Mouse (Mus musculus) layer of hippocampus, postnatal 10 days (tissue): ENCODE measurements around the gene Per1. TPM values are rescaled to one million over a fixed set of nuclear protein-coding genes. Genes with fewer than 3 reads are reported as not detected.

Experiments
- DNase-seq, 2 experiments: peaks; one replicate each; pipeline ENCODE4 v3.0.0; 2021; ENCODE audit warnings: low spot score in 2 of 2
- total RNA-seq, 2 experiments: library from RNA; stranded (reverse); gene quantifications; 2 replicates each; pipeline ENCODE4 v1.2.3; 2021

Per1 gene
- total RNA-seq, 2 experiments from 2014 or later, result 54.4 to 67.2 TPM

DNA sequence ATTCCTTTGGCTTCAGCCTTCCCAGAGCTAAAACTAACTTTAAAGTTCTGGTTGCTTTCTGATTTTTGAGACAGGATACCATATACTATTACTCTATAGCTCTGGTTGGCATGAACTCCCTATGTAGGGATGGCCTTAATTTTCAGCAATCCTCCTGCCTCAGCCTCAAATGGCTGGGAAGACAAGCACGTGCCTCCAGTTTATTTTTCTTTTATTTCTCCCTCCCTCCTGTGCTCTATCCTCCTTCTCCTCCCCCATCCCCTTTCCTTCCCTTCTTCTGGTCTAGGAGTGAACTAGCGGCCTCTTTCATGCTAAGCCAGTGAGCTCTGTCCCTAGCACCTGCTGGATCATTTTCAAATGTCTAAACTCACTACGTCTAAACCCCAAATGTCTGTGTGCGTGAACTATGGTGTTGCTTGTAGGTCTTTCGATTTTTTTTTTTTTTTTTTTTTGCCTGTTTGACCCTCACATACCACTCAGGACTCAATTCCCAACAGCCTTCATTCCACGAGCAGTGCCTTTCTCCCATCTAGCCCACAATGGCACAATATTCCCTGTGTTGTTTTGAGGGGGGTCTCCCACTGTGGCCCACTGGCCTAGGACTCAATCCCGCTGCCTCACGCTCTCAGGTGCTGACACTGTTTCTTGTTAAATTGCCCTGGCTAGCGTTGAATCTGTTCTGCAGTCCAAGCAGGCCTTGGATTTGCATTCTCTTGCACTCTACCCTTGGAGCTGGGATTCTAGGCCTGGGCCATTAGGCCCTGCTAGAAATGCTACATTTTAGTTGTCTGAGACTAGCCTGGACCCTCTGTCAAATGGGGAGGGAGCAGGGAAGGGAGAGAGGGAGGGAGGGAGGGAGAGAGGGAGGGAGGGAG is 30.5 kb upstream of the Per1 start:
- DNase-seq, result no peak

DNA sequence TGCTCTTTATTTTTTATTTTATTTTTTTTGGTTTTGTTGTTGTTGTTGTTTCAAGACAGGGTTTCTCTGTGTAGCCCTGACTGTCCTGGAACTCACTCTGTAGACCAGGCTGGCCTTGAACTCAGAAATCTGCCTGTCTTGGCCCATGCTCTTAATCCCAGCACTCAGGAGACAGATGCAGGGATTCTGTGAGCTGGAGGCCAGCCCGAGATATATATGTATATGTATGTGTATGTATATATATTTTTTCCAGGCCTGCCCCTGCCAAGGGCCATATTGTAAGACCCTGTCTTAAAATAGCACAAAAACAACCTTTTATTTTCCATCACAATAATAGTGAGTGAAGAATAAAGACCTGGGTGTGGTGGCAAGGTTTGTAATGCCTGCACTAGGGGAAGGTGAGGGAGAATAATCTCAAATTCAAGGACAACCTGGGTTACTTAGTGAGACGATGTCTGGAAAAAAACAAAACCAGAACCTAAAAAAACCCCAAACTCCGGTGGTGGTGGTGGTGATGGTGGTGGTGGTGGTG is 29.6 kb upstream of the Per1 start:
- no peak for DNase-seq

DNA sequence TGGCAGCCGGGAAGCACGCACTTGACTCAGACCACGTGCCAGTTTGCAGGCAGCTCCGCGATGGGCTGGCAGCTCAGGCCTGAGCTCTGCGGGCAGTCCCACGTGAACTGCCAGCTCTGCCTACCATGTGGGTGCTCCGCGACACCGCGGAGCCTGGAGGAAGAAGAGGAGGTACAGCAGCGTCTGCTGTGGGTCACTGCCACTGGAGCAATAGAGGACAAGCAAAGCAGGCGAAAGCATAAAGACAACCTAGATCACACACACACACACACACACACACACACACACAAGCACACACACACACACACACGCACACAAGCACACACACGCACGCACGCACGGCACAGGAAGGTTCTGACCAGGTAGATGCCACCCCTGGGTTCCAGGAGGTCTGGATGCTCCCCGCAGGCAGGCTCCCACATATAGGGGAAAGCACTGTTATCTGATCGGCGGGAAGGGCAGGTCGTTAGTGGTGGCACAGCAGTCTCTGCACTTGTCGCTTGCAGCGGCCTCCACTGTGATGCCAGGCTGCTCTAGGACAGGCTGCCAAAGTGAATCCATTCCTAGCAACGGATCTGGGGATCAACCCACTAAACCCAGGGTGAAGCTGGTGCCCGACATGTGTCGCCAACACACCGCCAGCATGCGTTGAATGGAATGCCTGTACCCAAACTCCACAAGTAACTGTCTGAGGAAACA is 28.7 kb upstream of the Per1 start:
- DNase-seq, result peak in 1 of 2 experiments; percentile 56

DNA sequence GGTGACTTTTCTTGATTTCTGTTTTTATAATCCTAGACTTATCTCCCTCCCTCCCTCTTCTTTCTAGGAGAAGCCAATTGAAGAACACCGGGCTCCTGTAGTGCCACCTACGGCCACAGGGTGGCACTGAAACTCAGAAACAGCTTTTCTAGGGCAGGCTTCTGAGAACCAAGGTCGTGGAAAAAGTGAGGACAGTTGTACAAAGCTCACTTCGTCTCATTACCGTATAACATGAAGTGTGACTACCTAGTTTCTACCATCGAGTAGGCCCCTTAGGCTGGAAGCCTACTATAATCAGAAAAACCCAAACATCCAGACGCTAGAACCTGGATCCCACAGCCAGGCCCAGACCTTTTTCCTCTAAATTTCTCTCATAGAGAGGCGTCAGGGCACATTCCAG is 28.1 kb upstream of the Per1 start:
- DNase-seq, result peak; percentile 89 to 93

DNA sequence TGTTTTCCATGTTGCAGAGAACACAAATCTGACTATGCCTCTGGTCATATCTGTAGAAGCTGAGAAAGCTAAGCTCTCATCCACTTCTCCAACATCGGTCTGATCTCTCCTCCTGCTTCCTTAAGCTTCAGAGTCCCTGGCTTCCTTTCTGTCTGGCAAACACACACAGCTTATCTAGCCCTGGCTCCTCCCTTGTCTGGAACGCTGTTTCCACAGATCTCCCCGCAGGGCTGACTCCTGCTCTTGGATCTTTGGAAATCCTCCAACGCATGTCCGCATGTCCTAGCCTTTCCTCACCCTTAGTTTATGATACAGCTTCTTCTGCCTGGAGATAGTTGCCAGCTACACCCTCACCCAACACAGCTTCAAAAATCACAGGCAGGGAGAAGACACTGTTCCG is 27.4 kb upstream of the Per1 start:
- DNase-seq, result no peak

DNA sequence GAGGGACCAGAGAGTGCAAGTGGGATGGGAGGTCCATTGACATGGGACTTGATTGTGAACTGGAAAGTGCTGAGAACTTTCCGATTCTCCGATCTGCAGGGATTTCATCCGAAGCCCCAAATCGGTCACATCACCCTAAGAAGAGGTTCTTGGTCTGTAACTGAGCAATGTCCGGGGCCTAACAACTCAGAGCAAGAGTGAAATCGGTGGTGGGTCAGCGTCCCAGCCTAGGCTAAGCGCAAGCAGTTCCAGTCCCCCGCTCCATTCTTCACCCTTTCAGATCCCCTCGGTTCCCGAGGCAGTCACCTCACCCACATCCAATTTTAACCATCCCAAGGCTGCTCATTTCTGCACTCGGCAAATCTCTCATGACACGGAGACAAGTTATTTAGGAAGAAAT is 24.9 kb upstream of the Per1 start:
- DNase-seq, result no peak

DNA sequence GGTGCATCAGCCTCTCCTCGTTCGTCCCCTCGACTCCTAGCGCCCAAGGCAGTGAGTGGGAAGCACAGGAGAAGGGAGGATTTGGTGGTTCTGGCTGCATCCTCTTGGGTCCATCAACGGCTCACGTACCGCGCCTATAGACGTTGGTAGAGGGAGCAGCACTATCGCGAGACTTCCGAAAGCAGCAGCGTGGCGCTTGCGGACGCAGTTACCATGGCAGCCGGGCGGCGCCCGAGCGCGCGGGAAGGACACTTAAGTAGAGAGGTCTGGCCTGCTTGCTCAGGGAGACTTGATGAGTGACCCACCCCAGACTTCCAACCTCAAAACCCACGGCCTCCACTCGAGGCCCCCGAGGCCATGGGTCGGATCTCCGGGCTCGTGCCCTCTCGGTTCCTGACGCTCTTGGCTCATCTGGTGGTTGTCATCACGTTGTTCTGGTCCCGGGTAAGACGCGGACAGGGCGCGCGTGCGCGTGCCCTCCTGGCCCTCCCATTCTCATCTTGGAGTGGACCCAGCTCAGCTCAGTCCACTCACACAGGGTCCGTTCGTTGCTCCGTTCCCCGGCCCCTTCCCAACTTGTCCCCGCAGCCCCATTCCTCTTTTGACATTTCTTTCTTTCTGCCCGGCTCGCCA is 24.3 kb upstream of the Per1 start, which contains the start of gene Tmem107:
Tmem107 (plus strand) TSS at position 217 of the 633 bp plus-strand sequence.
- peak; percentile 88 to 92 for DNase-seq

DNA sequence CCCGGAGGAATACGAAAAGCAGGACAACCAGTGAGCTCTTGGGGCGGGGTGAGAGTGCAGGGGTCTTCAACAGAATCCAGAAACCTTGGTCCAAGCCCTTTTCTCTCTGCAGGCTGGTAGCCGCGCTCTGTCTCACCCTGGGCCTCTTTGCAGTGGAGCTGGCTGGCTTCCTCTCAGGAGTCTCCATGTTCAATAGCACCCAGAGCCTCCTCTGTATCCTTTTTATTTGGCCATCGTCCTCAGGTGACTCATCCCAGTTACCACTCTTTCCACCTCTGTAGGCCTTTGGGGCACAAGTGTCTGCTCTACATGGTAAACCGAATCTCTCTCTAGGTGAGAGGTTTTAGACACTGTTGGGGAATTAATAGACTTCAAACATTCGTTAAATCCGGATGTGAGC is 23.8 kb upstream of the Per1 start:
- DNase-seq, result no peak

DNA sequence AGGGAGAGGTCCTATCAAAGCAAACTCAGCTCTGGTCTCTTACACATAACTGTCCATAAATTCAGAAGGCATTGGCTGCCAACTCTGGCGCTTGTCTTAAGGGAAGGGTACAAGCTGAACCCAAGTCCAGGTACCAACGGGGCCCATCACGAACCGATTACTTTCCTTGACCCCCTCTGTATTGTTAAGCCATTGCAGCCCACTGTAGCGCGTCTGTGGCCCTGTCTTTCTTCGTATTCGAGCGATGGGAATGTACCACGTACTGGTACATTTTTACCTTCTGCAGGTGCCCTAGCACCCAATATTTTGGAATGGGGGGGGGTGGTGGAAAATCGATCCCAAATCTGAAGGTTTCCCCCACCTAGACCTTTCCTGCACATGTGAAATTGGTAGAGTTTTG is 22.8 kb upstream of the Per1 start:
- DNase-seq, result no peak

DNA sequence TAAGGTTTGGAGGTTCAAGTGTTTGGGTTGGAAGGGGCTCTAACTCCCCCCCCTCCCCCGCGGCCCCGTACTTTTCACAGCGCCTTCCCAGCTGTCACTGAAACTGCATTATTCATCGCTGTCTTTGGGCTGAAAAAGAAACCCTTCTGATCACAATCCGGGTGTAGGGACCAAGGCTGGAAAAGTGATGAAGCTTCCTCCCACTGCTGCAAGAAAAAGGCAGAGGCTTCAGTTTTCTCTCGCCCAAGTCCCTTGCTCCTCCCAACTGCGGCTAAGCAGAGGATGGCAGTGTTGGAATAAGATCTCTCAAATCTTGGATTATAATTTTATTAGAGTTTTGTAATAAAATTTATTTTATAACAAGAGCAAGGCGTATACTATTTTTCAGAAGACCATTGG is 22.4 kb upstream of the Per1 start:
- DNase-seq, result no peak

DNA sequence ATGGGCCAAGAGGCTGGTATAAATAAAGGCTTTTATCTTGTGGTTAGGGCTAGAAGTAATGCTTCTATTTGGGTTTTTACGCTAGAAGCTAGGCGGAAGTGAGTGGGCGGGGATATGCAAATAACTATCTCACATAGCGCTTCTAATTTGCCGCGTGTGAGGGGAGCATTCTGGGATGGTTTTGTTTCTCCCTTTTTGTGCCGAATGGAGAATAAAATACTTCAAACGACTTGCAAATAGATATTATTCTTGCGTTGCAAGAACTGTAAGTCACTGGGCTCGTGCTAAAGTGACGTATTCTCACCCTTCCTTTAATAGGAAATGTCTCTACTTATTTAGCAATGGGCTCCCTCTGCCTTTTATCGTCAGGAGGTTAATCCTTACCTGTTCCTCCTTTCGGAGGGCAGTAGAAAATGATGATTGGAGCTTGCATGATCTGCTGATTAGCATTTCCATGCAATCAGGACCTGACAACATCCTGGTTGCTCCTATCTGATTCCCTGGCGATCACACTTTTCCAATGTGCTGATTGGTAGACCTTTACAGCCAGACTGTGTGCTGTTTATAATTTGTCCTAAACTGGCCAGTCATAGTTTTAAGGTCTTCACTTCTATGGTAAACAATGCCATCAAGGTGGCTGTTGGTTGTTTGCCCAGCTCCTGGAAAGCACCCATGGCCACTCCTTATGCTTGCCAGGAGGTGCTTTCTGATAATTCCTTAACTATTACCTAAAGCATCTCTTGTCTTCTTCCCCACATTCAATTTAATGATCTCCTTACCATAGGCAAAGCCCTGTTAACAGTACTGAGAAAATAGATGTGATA is 21.7 kb upstream of the Per1 start:
- peak; percentile 77 to 83 for DNase-seq

DNA sequence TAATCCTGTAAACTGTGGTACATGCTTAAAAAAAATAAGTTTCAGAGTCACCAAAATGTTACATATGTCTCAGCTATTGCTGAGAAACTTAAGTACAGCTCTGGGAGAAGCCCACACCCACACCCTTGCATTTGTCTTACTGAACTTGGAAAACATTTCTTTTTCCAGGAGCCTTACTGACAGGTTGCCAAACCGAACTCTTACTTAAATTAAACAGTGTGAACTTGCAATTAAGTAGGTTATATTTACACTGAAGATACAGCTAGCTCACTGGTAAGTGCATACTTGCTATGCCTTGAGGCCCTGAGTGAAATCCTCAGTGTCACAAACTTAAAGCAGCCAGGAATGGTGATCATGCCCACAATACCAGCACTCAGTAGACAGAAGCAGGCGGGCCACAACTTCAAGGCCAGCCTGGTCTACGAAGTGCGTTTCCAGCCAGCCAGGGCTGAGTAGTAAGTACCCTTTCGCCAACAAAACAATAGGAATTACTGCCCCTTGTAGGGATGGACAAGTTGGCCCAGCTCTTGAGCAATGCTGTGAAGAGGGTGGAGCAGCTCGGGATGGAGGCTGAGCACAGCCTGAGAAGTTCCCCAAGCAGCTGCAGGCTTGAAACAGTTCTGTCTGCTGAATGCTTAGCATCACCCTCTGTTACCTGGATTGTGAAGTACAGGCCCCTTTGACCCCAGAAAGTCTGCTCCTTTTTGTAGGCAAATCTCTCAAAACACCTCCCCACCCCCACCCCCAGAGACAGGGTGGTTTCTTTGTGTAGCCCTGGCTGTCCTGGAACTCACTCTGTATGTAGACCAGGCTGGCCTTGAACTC is 20.9 kb upstream of the Per1 start:
- DNase-seq, result no peak

DNA sequence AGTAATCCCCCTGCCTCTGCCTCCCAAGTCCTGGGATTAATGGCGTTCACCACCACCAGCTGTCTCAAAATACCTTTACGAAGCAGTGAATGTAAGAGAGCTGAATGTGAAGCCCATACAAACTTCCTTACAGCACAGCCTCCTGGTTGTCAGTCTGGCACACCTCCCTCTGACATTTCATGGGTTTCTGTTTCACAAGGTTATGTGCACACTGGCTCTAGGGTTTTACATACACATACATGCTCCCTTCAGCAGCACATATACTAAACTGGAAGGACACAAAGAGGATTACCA is 20.3 kb upstream of the Per1 start:
- DNase-seq, result no peak

DNA sequence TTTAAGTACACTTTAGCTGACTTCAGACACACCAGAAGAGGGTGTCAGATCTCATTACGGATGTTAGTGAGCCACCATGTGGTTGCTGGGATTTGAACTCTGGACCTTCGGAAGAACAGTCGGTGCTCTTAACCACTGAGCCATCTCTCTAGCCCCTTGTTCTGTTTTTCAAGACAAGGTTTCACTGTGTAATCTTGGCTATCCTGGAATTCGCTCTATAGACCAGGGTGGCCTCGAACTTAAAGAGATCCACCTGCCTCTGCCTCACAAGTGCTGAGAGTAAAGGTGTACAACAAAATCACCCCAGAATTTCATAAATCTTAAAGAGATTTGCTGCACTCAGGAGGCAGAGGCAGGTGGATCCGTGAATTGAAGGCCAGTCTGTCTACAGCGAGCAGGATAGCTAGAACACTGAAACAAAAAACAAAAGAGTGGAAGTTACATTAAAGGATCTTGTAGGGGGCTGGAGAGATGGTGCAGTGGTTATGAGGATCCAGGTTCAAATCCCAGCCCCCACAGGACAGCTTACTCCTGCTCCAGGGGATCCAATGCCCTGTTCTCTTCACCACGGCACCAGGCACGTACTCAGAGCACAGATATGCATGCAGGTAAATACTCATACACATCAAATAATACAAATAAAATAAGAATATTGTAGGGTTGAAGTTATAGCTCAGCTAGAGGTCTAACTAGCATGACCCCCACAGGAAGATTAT is 19.1 kb upstream of the Per1 start:
- DNase-seq, result no peak

DNA sequence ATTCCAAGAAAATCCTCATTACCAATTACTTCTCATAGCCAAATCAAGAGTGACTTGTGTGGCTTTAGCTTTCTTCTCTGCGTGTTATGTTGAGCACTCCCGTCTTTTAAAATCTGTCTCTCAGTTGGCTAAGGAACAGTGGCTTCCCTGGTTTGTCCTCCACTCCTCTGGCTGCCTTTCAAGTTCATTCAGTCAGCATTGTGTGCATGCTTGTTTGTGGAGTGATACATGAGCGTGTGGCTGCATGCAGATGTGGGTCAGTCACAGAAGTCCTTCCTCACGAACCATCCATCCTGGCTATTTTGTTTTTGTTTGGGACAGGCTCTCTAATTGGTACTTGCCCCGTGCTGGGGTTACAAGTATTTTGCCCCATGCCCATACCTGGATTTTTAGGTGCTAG is 18.4 kb upstream of the Per1 start:
- no peak for DNase-seq

DNA sequence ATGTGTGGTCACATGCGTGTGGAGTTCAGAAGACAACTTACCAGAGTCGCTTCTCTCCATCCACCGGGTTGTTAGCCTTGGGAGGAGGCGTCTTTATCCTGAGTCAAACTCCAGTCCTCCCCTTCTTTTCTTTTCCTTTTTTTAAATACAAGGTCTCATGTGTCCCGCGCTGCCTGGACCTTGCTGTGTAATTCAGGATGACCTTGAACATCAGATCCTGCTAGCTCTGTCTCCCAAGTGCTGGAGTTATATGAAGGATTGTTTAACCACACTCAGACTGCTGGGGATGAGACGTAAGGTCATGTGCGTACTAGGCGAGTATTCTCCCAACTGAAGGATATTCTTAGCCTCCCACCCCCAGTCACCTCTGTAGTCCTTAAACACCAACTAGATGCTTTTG is 17.7 kb upstream of the Per1 start:
- DNase-seq, result no peak

DNA sequence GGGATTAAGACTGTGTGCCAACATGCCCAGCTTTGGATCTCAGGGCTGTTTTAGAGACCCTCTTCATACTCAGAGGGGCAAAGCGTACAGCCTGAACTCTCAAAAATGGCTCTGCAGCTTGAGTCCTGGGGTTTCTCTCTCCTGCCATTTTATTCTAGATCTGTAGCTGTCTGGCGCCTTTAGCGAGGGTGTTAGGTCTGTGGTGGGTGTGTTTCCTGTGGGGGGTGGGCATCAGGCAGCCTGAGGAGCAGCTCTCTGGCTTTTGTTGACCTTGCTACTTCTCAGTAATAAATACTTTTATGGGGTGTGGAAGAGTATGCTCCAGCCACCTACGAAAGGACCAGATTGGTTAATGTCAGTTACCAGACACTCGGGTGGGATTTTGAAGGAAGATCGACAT is 17.0 kb upstream of the Per1 start:
- no peak for DNase-seq

DNA sequence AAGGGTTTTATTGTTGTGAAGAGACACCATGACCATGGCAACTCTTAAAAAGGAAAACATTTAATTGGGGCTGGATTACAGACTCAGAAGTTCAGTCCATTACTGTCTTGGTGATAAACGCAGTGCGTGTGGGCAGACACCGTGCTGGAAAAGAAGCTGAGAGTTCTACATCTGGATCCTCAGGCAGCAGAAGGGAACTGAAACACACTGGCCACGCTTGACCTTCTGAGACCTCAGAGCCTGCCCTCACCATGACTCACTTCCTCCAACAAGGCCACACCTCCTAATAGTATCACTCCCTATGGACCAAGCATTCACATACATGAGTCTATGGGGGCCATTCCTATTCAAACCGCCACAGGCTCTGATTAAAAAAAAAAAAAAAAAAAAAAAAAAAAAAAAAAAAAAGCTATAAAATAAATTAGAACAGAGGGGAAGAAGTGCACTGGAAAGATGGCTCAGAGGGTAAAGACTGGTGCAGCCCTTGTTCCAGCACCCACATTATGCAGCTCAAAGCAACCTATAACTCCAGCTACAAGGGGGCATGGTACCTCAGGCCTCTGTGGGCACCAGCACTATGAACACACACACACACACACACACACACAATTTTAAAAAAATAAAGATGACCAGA is 16.1 kb upstream of the Per1 start:
- no peak for DNase-seq
